Mouse (Mus musculus) forebrain, embryonic 10.5 days (tissue): Measurements from ENCODE around the gene Smg6. TPM values are rescaled to one million over a fixed set of nuclear protein-coding genes. Genes with fewer than 3 reads are reported as not detected.

ENCODE experiments used
- DNase-seq: peaks from one replicate; pipeline ENCODE4 v3.0.0-alpha.2; 2017; ENCODE audit warnings: low spot score; ENCODE audit errors: extremely low spot score
- H3K27ac ChIP-seq: fragments of 300-500 bp; sonication (generic); 2 replicates; pipeline ENCODE4 v1.5.1; 2016; ENCODE audit warnings: mild to moderate bottlenecking
- H3K27me3 ChIP-seq: fragments of 300-500 bp; sonication (generic); 2 replicates; pipeline ENCODE4 v1.6.1; 2016; ENCODE audit warnings: mild to moderate bottlenecking; ENCODE audit not compliant: poor library complexity, severe bottlenecking
- H3K36me3 ChIP-seq: fragments of 300-500 bp; sonication (generic); replicated peaks from 2 replicates; pipeline ENCODE4 v1.6.1; 2016; ENCODE audit warnings: mild to moderate bottlenecking, moderate library complexity
- H3K4me1 ChIP-seq: fragments of 300-500 bp; sonication (generic); 2 replicates; pipeline ENCODE4 v1.6.1; 2016
- H3K4me3 ChIP-seq: fragments of 300-500 bp; sonication (generic); 2 replicates; pipeline ENCODE4 v1.5.1; 2016; ENCODE audit warnings: mild to moderate bottlenecking, moderate library complexity
- H3K9me3 ChIP-seq: fragments of 300-500 bp; sonication (generic); 2 replicates; pipeline ENCODE4 v1.6.1; 2016; ENCODE audit warnings: mild to moderate bottlenecking, moderate library complexity
- WGBS: fragments of 180-500 bp; shearing (Covaris S2); methylation state at CpG from one replicate; pipeline ENCODE4 v1.1.7; 2016; 5-methylcytosine and 5-hydroxymethylcytosine counted together
- polyA plus RNA-seq: library from polyadenylated mRNA; unstranded; fragments of >200 nt; fragmentation: Nextera tagmentation; extraction: Ambion mirVana; gene quantifications from 2 replicates; pipeline ENCODE4 v1.2.1, GENCODE M21; 2016

The Smg6 gene
- polyA plus RNA-seq, 1 experiment from 2014 or later = 18.5 TPM

GRCm38 (mm10) chr11:75118141-75118540, 192.5 kb downstream of the Smg6 start:
- H3K4me3 ChIP-seq = no peak overlapping the region
- H3K27me3 ChIP-seq = no peaks in the 10 kb centered on the region
- no peaks in the 10 kb centered on the region for H3K36me3 ChIP-seq
- 97% methylated on average over 2 of the region's 2 CpGs for WGBS
- DNase-seq = no peak
- no peaks in the 10 kb centered on the region for H3K9me3 ChIP-seq
- no peak overlapping the region for H3K27ac ChIP-seq
- H3K4me1 ChIP-seq = no peaks in the 10 kb centered on the region

- H3K4me3 ChIP-seq = no peak overlapping the region
- no peaks in the 10 kb centered on the region for H3K36me3 ChIP-seq
- H3K27me3 ChIP-seq = no peaks in the 10 kb centered on the region
- no peaks in the 10 kb centered on the region for H3K9me3 ChIP-seq
- DNase-seq = no peak
- H3K27ac ChIP-seq = no peak overlapping the region
- H3K4me1 ChIP-seq = no peaks in the 10 kb centered on the region
- 94% methylated on average over 2 of the region's 2 CpGs for whole genome bisulfite sequencing
Measured at GRCm38 (mm10) chr11:75119298-75119697, 193.7 kb downstream of the Smg6 start.

- Histone ChIP-seq H3K4me1 (no peaks in the 10 kb centered on the region), H3K27me3 (no peaks in the 10 kb centered on the region), H3K36me3 (no peaks in the 10 kb centered on the region), H3K9me3 (no peaks in the 10 kb centered on the region), H3K4me3 (no peak overlapping the region), H3K27ac (no peak overlapping the region)
- DNase-seq = no peak
- 88% methylated on average over 3 of the region's 3 CpGs for WGBS
Measured at GRCm38 (mm10) chr11:75119841-75120240, 194.2 kb downstream of the Smg6 start.

GRCm38 (mm10) chr11:75121348-75121747, 195.7 kb downstream of the Smg6 start:
- 90% methylated on average over 1 of the region's 1 CpGs for WGBS
- Histone ChIP-seq H3K4me1 (no peaks in the 10 kb centered on the region), H3K36me3 (no peaks in the 10 kb centered on the region), H3K27me3 (no peaks in the 10 kb centered on the region), H3K9me3 (no peaks in the 10 kb centered on the region), H3K27ac (no peak overlapping the region), H3K4me3 (no peak overlapping the region)
- DNase-seq = no peak

GRCm38 (mm10) chr11:75124406-75124805, 198.8 kb downstream of the Smg6 start:
- Histone ChIP-seq H3K27me3 (no peaks in the 10 kb centered on the region), H3K4me3 (no peak overlapping the region), H3K36me3 (no peaks in the 10 kb centered on the region), H3K27ac (no peak overlapping the region), H3K9me3 (no peaks in the 10 kb centered on the region), H3K4me1 (no peaks in the 10 kb centered on the region)
- 95% methylated on average over 2 of the region's 2 CpGs for WGBS
- no peak for DNase-seq

- H3K9me3 ChIP-seq = no peaks in the 10 kb centered on the region
- H3K4me3 ChIP-seq = no peak overlapping the region
- no peaks in the 10 kb centered on the region for H3K4me1 ChIP-seq
- no peak overlapping the region for H3K27ac ChIP-seq
- WGBS = 94% methylated on average over 3 of the region's 3 CpGs
- H3K36me3 ChIP-seq = no peaks in the 10 kb centered on the region
- no peak for DNase-seq
- no peaks in the 10 kb centered on the region for H3K27me3 ChIP-seq
Measured at GRCm38 (mm10) chr11:75126384-75126783, 200.8 kb downstream of the Smg6 start.

- no peak overlapping the region for H3K4me3 ChIP-seq
- 96% methylated on average over 6 of the region's 6 CpGs for WGBS
- H3K36me3 ChIP-seq = no peaks in the 10 kb centered on the region
- no peaks in the 10 kb centered on the region for H3K9me3 ChIP-seq
- H3K27ac ChIP-seq = no peak overlapping the region
- H3K27me3 ChIP-seq = no peaks in the 10 kb centered on the region
- peaks cover 17% of the 10 kb centered on the region for H3K4me1 ChIP-seq
- DNase-seq = no peak
Measured at GRCm38 (mm10) chr11:75129481-75129880, 203.9 kb downstream of the Smg6 start.

- WGBS = 81% methylated on average over 4 of the region's 4 CpGs
- Histone ChIP-seq H3K4me1 (peaks cover 23% of the 10 kb centered on the region), H3K27me3 (no peaks in the 10 kb centered on the region), H3K27ac (no peak overlapping the region), H3K36me3 (no peaks in the 10 kb centered on the region), H3K4me3 (no peak overlapping the region), H3K9me3 (no peaks in the 10 kb centered on the region)
- DNase-seq = no peak
Measured at GRCm38 (mm10) chr11:75131300-75131699, 205.7 kb downstream of the Smg6 start.

- Histone ChIP-seq H3K27ac (no peak overlapping the region), H3K36me3 (no peaks in the 10 kb centered on the region), H3K9me3 (no peaks in the 10 kb centered on the region), H3K4me3 (no peak overlapping the region), H3K27me3 (no peaks in the 10 kb centered on the region), H3K4me1 (peaks cover 32% of the 10 kb centered on the region)
- 92% methylated on average over 5 of the region's 5 CpGs for WGBS
- no peak for DNase-seq
Measured at GRCm38 (mm10) chr11:75132278-75132677, 206.7 kb downstream of the Smg6 start.

- H3K4me3 ChIP-seq = no peak overlapping the region
- no peaks in the 10 kb centered on the region for H3K27me3 ChIP-seq
- peaks cover 4% of the 10 kb centered on the region; the same call in 1 of the 2 replicates for H3K36me3 ChIP-seq
- DNase-seq = no peak
- H3K4me1 ChIP-seq = peaks cover 35% of the 10 kb centered on the region
- peak overlapping the region; percentile 31; the same call in 1 of the 2 replicates for H3K27ac ChIP-seq
- 92% methylated on average over 5 of the region's 5 CpGs for WGBS
- H3K9me3 ChIP-seq = no peaks in the 10 kb centered on the region
Measured at GRCm38 (mm10) chr11:75133391-75133790, 207.8 kb downstream of the Smg6 start.

- H3K9me3 ChIP-seq = no peaks in the 10 kb centered on the region
- H3K27ac ChIP-seq = peak overlapping the region; percentile 31; the same call in 1 of the 2 replicates
- 13% methylated on average over 2 of the region's 2 CpGs for WGBS
- H3K36me3 ChIP-seq = peaks cover 5% of the 10 kb centered on the region; the same call in 1 of the 2 replicates
- no peaks in the 10 kb centered on the region for H3K27me3 ChIP-seq
- DNase-seq = no peak
- peaks cover 40% of the 10 kb centered on the region for H3K4me1 ChIP-seq
- no peak overlapping the region for H3K4me3 ChIP-seq
Measured at GRCm38 (mm10) chr11:75133951-75134350, 208.3 kb downstream of the Smg6 start.

GRCm38 (mm10) chr11:75134485-75135068, 209.0 kb downstream of the Smg6 start:
- Histone ChIP-seq H3K4me1 (peaks cover 47% of the 10 kb centered on the region), H3K36me3 (peaks cover 10% of the 10 kb centered on the region; the same call in 1 of the 2 replicates), H3K27ac (no peak overlapping the region), H3K4me3 (no peak overlapping the region), H3K9me3 (no peaks in the 10 kb centered on the region), H3K27me3 (no peaks in the 10 kb centered on the region)
- no peak for DNase-seq
- WGBS = 84% methylated on average over 5 of the region's 5 CpGs

- Histone ChIP-seq H3K9me3 (no peaks in the 10 kb centered on the region), H3K4me3 (no peak overlapping the region), H3K27me3 (no peaks in the 10 kb centered on the region), H3K27ac (no peak overlapping the region), H3K36me3 (peaks cover 10% of the 10 kb centered on the region; the same call in 1 of the 2 replicates), H3K4me1 (peaks cover 54% of the 10 kb centered on the region)
- DNase-seq = no peak
- 92% methylated on average over 4 of the region's 4 CpGs for WGBS
Measured at GRCm38 (mm10) chr11:75135358-75135757, 209.7 kb downstream of the Smg6 start.
